Mouse (Mus musculus) limb, embryonic 10.5 days (tissue): Measurements from ENCODE around the gene Ptch2. TPM values are rescaled to one million over a fixed set of nuclear protein-coding genes. Genes with fewer than 3 reads are reported as not detected.

Experiments used
- DNase-seq: peaks from one replicate; pipeline ENCODE4 v3.0.0-alpha.2; 2017; ENCODE audit warnings: low spot score
- H3K27ac ChIP-seq: fragments of 300-500 bp; sonication (generic); 2 replicates; pipeline ENCODE4 v1.5.1; 2016; ENCODE audit warnings: mild to moderate bottlenecking
- H3K27me3 ChIP-seq: fragments of 300-500 bp; sonication (generic); 2 replicates; pipeline ENCODE4 v1.6.1; 2016; ENCODE audit warnings: low read depth, mild to moderate bottlenecking; ENCODE audit not compliant: poor library complexity, severe bottlenecking
- H3K36me3 ChIP-seq: fragments of 300-500 bp; sonication (generic); 2 replicates; pipeline ENCODE4 v1.6.1; 2016; ENCODE audit warnings: mild to moderate bottlenecking, moderate library complexity
- H3K4me1 ChIP-seq: fragments of 300-500 bp; sonication (generic); 2 replicates; pipeline ENCODE4 v1.6.1; 2016
- H3K4me3 ChIP-seq: fragments of 300-500 bp; sonication (generic); 2 replicates; pipeline ENCODE4 v1.5.1; 2016; ENCODE audit warnings: mild to moderate bottlenecking, moderate library complexity
- H3K9me3 ChIP-seq: fragments of 300-500 bp; sonication (generic); replicated peaks from 2 replicates; pipeline ENCODE4 v1.6.1; 2016; ENCODE audit warnings: mild to moderate bottlenecking
- WGBS: fragments of 180-500 bp; shearing (Covaris S2); methylation state at CpG from one replicate; pipeline ENCODE4 v1.1.7; 2016; 5-methylcytosine and 5-hydroxymethylcytosine counted together
- polyA plus RNA-seq: library from polyadenylated mRNA; unstranded; fragments of >200 nt; fragmentation: Nextera tagmentation; extraction: Ambion mirVana; gene quantifications from 2 replicates; pipeline ENCODE4 v1.2.1, GENCODE M21; 2016

The Ptch2 gene
- 8.4 and 9.0 TPM in 2 replicates for polyA plus RNA-seq

DNA sequence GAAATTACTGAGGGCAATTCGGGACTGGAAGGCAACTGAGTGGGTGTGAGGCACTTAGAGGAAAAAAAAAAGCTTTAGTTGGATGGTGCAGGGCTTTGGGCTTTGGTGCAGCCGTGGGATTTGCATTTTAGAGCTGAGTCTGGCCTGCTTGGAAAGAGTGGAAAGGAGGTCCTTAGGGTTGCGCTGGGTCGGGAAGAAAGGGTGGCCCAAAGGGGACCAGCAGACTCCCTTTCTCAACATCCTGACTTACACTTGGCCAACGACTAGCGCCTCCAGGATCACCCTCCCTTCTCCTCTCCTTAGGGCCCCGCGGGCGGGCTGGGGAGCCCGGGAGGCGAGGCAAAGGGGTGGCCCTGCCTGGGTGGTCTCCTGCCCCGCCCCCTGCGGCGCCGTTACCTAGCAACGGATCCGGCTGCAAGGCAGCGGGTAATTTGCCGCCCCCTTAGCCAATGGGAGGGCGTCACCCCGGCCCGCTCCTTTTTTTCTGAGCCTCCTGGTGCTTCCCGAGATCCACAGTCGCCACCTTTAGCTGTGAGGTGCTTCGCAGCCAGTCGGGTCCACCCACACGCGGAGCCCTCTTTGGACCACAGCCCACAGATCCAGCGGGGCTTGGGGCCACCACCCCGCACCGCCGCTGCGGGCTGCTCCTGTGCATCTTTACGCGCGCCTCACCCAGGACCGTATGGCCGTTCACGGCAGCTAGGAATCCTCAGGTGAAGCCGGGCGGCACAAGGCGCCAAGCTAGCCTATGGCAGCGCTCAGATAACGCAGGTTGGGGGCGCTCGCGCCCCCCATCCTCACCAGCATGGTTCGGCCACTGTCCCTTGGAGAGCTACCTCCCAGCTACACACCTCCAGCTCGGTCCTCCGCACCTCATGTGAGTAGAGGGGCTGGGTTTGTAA is at the start of gene Ptch2:
TSS of gene Ptch2 (plus strand) at position 525 of the 902 bp plus-strand sequence.
- Histone ChIP-seq H3K4me1 (peaks cover 45% of the 10 kb centered on the region), H3K4me3 (peak within 1 kb of the TSS; percentile 77)
- WGBS, result under 1% methylated on average over 50 of the region's 50 CpGs

DNA sequence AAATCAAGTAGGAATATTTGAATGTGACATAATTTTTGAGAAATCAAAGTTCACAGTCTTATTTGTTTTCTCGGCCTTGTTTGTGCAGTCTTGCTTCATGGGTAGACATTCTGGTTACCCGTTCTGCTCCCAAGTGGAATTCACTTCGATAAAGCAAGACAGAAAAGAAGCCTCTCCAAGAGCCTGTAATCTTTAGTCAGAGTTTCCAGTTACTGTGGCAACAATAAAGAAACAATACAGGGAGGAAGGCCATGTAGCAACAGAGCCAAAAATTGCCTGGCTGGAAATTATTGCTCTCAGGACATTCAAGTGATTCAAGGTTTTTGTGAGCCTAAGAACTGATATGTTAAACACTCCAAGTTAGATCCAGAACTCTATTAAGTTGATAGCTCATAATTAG is 47.0 kb upstream of the Ptch2 start:
- Histone ChIP-seq H3K9me3 (no peaks in the 10 kb centered on the region), H3K4me3 (no peak overlapping the region), H3K27ac (no peak overlapping the region), H3K4me1 (no peaks in the 10 kb centered on the region), H3K36me3 (peaks cover 71% of the 10 kb centered on the region), H3K27me3 (no peaks in the 10 kb centered on the region)
- DNase-seq, result no peak
- WGBS, result 94% methylated on average over 3 of the region's 3 CpGs

More for the DNA sequence above, at the start of gene Ptch2:
- H3K27me3 ChIP-seq, result no peaks in the 10 kb centered on the region
- H3K9me3 ChIP-seq, result no peaks in the 10 kb centered on the region
- peak within 1 kb of the TSS; percentile 91 for H3K27ac ChIP-seq
- DNase-seq, result peak; percentile 95
- H3K36me3 ChIP-seq, result peaks cover 11% of the 10 kb centered on the region

DNA sequence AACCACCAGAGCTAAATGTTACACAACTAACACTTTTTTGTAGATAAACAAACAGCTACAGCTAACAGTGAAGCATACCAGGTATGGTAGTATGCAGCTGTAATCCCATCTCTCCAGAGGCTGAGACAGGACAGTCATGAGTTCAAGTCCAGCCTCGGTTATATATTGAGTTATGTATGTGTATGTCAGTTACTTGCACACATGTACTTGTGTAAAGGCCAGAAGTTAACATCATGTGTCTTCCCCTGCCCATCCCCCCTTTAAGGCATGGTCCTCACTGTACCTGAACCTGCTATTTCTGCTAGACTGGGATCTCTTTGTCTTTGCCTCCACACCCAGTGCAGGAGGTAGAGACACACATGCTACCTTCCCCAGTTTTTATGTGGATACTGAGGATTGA is 46.4 kb upstream of the Ptch2 start:
- WGBS, result 95% methylated on average over 1 of the region's 1 CpGs
- Histone ChIP-seq H3K9me3 (no peaks in the 10 kb centered on the region), H3K4me1 (no peaks in the 10 kb centered on the region), H3K27me3 (no peaks in the 10 kb centered on the region), H3K36me3 (peaks cover 75% of the 10 kb centered on the region), H3K4me3 (no peak overlapping the region), H3K27ac (no peak overlapping the region)
- no peak for DNase-seq

DNA sequence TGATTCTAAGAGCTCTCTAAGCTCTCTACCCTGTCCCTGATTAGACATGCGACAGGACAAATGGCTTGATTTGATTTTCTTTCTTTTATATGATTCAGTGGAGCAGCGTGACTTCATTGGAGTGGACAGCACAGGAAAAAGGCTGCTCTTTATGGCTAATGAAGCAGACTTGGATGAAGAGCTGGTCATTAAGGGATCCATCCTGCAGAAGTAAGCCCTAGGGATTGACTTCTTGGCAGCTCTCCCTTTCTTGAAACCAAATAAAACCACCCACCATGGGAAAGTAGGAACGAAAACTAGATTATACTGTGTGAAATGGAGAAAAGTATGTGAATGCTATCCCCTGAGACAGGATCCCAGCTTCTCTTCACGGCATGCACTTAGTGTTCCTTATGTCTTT is 43.2 kb upstream of the Ptch2 start:
- Histone ChIP-seq H3K4me1 (no peaks in the 10 kb centered on the region), H3K4me3 (no peak overlapping the region), H3K27ac (no peak overlapping the region), H3K27me3 (no peaks in the 10 kb centered on the region), H3K9me3 (no peaks in the 10 kb centered on the region), H3K36me3 (peaks cover 57% of the 10 kb centered on the region)
- DNase-seq, result no peak
- 93% methylated on average over 4 of the region's 4 CpGs for WGBS

DNA sequence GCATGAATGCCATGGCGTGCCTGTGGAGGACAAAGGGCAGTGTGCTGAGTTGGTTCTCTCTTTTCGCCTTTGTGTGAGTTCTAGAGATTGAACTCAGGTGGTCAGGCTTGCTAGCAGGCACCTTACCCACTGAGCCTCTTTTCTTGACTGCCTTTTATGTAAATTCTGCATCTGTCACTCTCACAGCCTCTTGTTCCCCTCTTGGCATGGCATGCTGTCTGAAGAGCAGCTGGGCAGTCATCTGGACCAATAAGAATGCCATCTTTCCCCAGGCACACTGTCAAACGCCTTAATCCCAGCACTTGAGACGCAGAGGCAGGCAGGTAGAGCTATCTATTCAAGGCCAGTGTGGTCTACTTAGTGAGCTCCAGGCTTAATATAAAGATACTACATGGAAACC is 41.9 kb upstream of the Ptch2 start:
- H3K9me3 ChIP-seq, result no peaks in the 10 kb centered on the region
- H3K27me3 ChIP-seq, result no peaks in the 10 kb centered on the region
- H3K36me3 ChIP-seq, result peaks cover 54% of the 10 kb centered on the region
- 86% methylated on average over 4 of the region's 4 CpGs for WGBS
- no peaks in the 10 kb centered on the region for H3K4me1 ChIP-seq
- no peak overlapping the region for H3K4me3 ChIP-seq
- H3K27ac ChIP-seq, result no peak overlapping the region
- DNase-seq, result no peak

DNA sequence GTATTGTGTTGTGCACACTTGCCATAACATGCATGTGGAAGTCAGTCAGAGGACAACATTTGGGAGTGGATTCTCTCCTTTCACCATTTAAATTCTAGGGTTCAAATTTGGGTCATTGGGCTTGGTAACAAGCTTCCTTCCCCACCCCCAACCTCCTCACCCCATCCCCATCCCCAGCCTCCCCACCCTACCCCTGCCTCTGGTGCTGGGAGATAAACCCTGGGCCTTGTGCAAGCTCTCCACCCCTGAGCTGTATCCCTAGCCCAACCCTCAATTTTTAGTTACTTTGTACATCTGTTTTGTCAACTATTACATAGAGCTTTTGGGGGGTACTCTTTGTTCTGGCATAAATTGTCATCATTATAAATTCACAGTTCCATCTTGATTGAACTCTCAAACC is 39.8 kb upstream of the Ptch2 start:
- H3K27ac ChIP-seq, result 0 out of 2 replicates have a peak overlapping the region, but pooled peaks have one; percentile 7
- DNase-seq, result no peak
- no peaks in the 10 kb centered on the region for H3K4me1 ChIP-seq
- H3K36me3 ChIP-seq, result peaks cover 57% of the 10 kb centered on the region
- no peaks in the 10 kb centered on the region for H3K27me3 ChIP-seq
- H3K9me3 ChIP-seq, result no peaks in the 10 kb centered on the region
- H3K4me3 ChIP-seq, result no peak overlapping the region

DNA sequence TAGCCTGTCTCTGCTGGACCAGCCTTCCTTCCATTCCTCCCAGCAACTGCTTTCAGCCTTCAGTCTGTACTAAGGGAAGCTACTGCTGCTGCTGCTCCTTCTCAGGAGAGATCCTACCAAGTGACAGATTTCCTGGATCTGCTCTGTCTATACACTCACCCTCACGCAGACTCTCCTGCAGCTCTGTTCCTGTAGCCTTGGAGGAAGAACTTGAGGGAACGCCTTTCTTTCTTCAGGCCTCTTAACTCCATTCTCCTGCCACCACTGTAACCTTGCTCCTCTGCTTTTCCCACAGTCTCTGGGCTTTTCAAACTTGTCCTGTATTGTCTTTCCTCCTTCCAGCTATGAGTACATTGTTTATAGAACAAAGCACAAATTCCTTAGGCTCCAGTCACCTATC is 39.4 kb upstream of the Ptch2 start:
- 85% methylated on average over 2 of the region's 2 CpGs for WGBS
- peaks cover 59% of the 10 kb centered on the region for H3K36me3 ChIP-seq
- H3K27me3 ChIP-seq, result no peaks in the 10 kb centered on the region
- DNase-seq, result no peak
- H3K4me1 ChIP-seq, result no peaks in the 10 kb centered on the region
- no peak overlapping the region for H3K4me3 ChIP-seq
- no peaks in the 10 kb centered on the region for H3K9me3 ChIP-seq
- 0 out of 2 replicates have a peak overlapping the region, but pooled peaks have one; percentile 7 for H3K27ac ChIP-seq

DNA sequence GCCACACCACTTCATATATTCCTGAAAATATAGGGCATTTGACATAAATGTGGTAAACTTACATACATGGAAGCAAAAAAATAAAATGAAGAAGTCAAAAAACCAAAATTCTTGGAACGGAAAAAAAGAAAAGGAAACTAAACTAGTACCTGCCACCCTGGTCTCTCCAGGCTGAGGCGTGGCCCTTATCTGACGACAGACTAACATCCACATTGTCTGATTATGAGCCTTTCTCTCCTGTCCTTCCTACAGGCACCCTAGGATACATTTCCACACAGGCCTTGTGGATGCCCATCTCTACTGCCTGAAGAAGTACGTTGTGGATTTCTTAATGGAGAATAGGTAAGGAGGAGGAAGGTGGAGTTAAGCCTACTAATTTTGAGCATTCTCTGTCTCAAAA is 37.4 kb upstream of the Ptch2 start:
- Histone ChIP-seq H3K27me3 (no peaks in the 10 kb centered on the region), H3K4me1 (peaks cover 3% of the 10 kb centered on the region; the same call in 1 of the 2 replicates), H3K27ac (no peak overlapping the region), H3K9me3 (no peaks in the 10 kb centered on the region), H3K36me3 (peaks cover 64% of the 10 kb centered on the region), H3K4me3 (no peak overlapping the region)
- 89% methylated on average over 4 of the region's 4 CpGs for WGBS
- DNase-seq, result no peak

DNA sequence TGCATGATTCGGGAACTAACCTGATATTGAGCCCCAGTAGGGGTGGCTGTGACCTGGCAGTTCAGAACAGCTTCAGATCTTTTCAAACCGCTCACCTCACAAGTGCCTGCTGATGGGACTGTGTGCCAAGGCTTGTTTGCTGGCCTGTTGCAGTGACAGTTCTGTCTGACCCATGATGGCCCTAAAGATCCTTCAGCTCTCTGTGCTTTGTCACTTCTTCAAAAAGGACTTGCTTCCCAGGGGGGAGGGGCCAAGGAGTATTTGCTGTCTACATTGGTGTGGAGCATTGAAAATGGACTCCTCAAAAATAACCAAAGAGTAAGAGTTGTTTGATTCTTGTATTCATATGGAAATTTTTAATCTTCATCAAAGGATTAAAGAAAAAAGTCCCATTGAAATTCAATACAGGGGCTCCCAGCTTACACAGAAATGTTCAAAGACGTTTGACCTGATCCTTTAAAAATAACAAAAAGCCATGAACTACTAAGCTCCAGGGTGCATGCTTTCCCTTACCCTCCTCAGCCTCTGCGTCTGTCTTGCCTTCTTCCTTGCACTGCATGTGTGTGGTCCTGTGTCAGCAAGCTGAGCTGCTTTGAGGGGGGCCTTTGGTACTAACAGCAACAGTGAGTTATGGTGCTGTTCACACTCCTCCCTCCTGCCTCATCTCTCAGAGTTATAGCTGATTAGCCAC is 33.0 kb upstream of the Ptch2 start:
- no peaks in the 10 kb centered on the region for H3K9me3 ChIP-seq
- no peak overlapping the region for H3K4me3 ChIP-seq
- no peak for DNase-seq
- peaks cover 3% of the 10 kb centered on the region; the same call in 1 of the 2 replicates for H3K4me1 ChIP-seq
- H3K36me3 ChIP-seq, result peaks cover 90% of the 10 kb centered on the region
- 79% methylated on average over 4 of the region's 4 CpGs for WGBS
- no peaks in the 10 kb centered on the region for H3K27me3 ChIP-seq
- H3K27ac ChIP-seq, result no peak overlapping the region

DNA sequence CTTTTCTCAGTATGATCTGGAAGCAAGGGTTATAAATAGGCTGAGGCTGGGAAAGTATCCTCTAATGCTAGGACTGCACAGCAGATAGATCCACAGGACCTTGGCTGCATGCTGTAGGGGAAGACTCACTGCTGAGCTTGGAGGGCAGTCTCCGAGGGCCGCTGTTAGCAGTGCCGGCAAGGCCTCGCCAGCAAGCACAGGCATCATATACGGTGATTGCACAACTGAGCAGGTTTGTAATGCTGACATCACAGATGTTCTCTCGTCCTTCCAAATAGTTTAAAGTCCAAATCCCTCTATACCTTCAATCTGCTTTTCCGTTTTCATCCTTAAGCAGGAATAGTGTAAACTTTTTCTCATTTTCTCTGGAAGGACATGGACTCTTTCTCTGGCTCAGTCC is 27.8 kb upstream of the Ptch2 start:
- H3K27ac ChIP-seq, result no peak overlapping the region
- no peak for DNase-seq
- H3K36me3 ChIP-seq, result peaks cover 99% of the 10 kb centered on the region
- 94% methylated on average over 7 of the region's 7 CpGs for WGBS
- H3K27me3 ChIP-seq, result no peaks in the 10 kb centered on the region
- no peaks in the 10 kb centered on the region for H3K4me1 ChIP-seq
- H3K4me3 ChIP-seq, result no peak overlapping the region
- no peaks in the 10 kb centered on the region for H3K9me3 ChIP-seq

DNA sequence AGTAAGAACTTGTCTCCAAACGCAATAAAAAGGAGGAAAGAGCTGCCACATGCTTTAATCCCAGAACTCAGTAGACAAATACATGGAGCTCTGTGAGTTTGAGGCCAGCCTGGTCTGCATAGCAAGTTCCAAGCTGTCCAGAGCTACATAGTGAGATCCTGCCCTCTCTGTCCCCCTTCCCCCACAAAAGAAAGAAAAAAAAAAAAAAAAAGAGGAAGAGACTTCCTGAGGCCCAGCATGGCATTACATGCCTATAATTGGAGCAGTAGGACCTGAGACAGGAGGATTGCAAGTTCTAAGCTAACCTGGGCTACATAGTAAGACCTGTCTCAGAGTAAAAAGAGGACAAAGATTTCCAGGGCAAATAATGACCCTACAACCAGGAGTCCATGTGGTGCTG is 26.2 kb upstream of the Ptch2 start:
- 88% methylated on average over 1 of the region's 1 CpGs for WGBS
- no peak for DNase-seq
- Histone ChIP-seq H3K4me1 (no peaks in the 10 kb centered on the region), H3K4me3 (no peak overlapping the region), H3K27ac (no peak overlapping the region), H3K27me3 (no peaks in the 10 kb centered on the region), H3K9me3 (no peaks in the 10 kb centered on the region), H3K36me3 (peaks cover 95% of the 10 kb centered on the region)

DNA sequence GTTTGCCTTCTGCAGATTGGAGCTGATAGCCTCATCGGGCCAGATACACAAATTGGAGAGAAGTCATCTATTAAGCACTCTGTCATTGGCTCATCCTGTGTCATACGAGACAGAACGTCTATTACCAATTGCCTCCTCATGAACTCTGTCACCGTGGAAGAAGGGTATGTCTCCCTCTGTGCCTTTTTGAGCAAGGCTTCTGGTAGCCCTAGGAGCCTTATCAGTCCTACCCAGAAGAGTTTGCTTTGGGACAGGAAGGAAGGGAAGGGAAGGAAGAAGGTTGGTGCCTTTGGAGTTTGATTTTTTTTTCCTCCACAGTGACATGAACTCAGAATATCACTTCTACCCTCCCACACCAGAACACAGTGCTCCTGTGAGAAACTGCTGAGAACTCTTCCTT is 25.3 kb upstream of the Ptch2 start:
- peaks cover 95% of the 10 kb centered on the region for H3K36me3 ChIP-seq
- H3K9me3 ChIP-seq, result no peaks in the 10 kb centered on the region
- H3K27me3 ChIP-seq, result no peaks in the 10 kb centered on the region
- DNase-seq, result no peak
- no peak overlapping the region for H3K4me3 ChIP-seq
- no peaks in the 10 kb centered on the region for H3K4me1 ChIP-seq
- WGBS, result 81% methylated on average over 4 of the region's 4 CpGs
- no peak overlapping the region for H3K27ac ChIP-seq

DNA sequence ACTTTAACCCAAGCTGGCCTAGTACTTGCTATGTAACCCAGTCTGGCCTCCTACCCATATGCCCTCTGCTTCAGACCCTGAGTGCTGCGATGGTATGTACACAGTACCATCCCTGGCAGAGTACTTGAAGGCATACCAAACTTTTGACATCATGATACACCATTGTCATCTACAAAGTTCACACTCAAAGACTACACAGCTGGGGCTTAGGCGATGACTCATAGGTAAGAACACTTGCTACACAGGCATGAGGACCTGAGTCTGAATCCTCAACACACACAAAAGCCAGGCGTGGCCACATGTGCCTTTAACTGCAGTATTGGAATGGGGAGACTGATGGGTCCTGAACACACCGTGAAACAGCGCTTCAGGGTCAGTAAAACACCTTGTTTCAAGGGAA is 24.7 kb upstream of the Ptch2 start:
- Histone ChIP-seq H3K36me3 (peaks cover 92% of the 10 kb centered on the region), H3K4me3 (no peak overlapping the region), H3K27ac (no peak overlapping the region), H3K9me3 (no peaks in the 10 kb centered on the region), H3K27me3 (no peaks in the 10 kb centered on the region), H3K4me1 (no peaks in the 10 kb centered on the region)
- DNase-seq, result no peak
- 95% methylated on average over 5 of the region's 5 CpGs for WGBS
